Mouse (Mus musculus) liver, postnatal 0 days (tissue): Measurements from ENCODE around the gene Dpp9.
"Not testable (repeated sequence)": the region's sequence is repeated elsewhere in the genome, so short reads cannot be mapped to it uniquely, and the experiment has no call there.

Source experiments
- CTCF ChIP-seq: sonication (generic); IDR thresholded peaks from 2 replicates; pipeline ENCODE4 v1.5.1; 2016; ENCODE audit warnings: antibody characterized with exemption, low read depth
- EP300 ChIP-seq: IDR thresholded peaks from 2 replicates; pipeline ENCODE4 v1.6.1; 2016; ENCODE audit warnings: antibody characterized with exemption, low read depth, mild to moderate bottlenecking

DNA sequence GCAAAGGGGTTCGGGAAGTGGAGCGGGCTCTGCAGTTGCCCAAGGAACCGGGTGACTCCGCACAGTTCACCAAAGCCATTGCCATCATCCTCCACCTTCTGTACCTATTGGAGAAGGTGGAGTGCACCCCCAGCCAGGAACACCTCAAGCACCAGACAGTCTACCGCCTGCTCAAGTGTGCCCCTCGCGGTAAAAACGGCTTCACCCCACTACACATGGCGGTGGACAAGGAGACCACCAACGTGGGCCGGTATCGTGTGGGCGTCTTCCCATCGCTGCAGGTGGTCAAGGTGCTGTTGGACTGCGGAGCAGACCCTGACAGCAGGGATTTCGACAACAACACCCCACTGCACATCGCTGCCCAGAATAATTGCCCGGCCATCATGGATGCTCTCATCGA, 39.6 kb upstream of the Dpp9 start:
- TF ChIP-seq CTCF, EP300: not testable (repeated sequence)
